Mouse (Mus musculus) bone marrow macrophage, adult 2 months (primary cell): ENCODE data around the gene Crkl.

Experiments used
- CTCF ChIP-seq: IDR thresholded peaks from 2 replicates; pipeline ENCODE4 v1.5.1; 2012; ENCODE audit warnings: low read depth, mild to moderate bottlenecking, low read length, moderate library complexity
- POLR2A ChIP-seq: IDR thresholded peaks from 2 replicates; pipeline ENCODE4 v1.6.1; 2012; ENCODE audit warnings: mild to moderate bottlenecking, low read depth, low read length, borderline replicate concordance

GRCm38 (mm10) chr16:17461596-17461995 lies 9.8 kb downstream of the Crkl start:
- TF ChIP-seq POLR2A (no peak), CTCF (no peak)
